Mouse (Mus musculus) erythroblast, embryonic 14.5 days (primary cell): ENCODE measurements around the gene Olfr1012.

Experiments used
- GATA1 ChIP-seq: IDR thresholded peaks from 2 replicates; pipeline ENCODE4 v1.6.1; 2012; ENCODE audit warnings: low read length, inconsistent platforms, mixed read lengths
- TAL1 ChIP-seq: IDR thresholded peaks from 3 replicates; pipeline ENCODE4 v1.6.1; 2012; ENCODE audit warnings: low read length, inconsistent platforms, mixed read lengths

DNA sequence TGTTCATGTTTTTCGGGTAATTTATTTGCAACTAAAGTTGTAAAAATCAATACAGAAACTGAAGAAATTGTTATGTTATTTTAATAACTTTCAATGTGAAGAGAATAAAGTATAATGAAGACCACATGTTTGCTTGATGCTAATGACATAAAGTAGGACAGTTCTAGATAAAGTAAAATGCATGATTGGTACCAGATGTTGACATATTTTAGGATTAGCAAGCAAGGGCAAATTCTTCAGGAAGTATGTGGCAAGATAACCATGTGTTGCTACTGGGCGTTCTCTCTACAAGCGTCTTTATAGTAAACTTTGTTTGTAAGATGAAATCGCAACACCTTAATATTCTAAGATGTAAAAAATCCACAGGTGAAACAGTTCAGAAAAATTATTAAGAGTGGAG lies 41.9 kb upstream of the Olfr1012 start:
- TF ChIP-seq GATA1, result no peak
- TF ChIP-seq TAL1, result no peak
